Mouse (Mus musculus) brain, embryonic 14.5 days (tissue): ENCODE measurements around the gene Ccdc9b. TPM values are rescaled to one million over a fixed set of nuclear protein-coding genes. Genes with fewer than 3 reads are reported as not detected.

Experiments used
- DNase-seq: peaks from one replicate; pipeline ENCODE4 v3.0.0-alpha.2; 2011; ENCODE audit warnings: low read depth
- CTCF ChIP-seq: fragments of 200-500 bp; IDR thresholded peaks from 2 replicates; pipeline ENCODE4 v1.5.1; 2012; ENCODE audit warnings: inconsistent platforms, mild to moderate bottlenecking, moderate library complexity, borderline replicate concordance; ENCODE audit not compliant: insufficient read depth, insufficient read length; ENCODE audit errors: extremely low read depth
- POLR2A ChIP-seq: fragments of 200-500 bp; IDR thresholded peaks from 2 replicates; pipeline ENCODE4 v1.6.1; 2012; ENCODE audit warnings: mild to moderate bottlenecking, inconsistent platforms, borderline replicate concordance; ENCODE audit not compliant: poor library complexity, insufficient read depth, insufficient read length, severe bottlenecking; ENCODE audit errors: extremely low read depth
- polyA plus RNA-seq: library from polyadenylated mRNA; depleted of rRNA; stranded (reverse); fragments of >200 nt; gene quantifications from 2 replicates; pipeline ENCODE4 v1.2.3, GENCODE M21; 2012

The Ccdc9b gene
- polyA plus RNA-seq, 1 experiment, result 2.3 TPM

DNA sequence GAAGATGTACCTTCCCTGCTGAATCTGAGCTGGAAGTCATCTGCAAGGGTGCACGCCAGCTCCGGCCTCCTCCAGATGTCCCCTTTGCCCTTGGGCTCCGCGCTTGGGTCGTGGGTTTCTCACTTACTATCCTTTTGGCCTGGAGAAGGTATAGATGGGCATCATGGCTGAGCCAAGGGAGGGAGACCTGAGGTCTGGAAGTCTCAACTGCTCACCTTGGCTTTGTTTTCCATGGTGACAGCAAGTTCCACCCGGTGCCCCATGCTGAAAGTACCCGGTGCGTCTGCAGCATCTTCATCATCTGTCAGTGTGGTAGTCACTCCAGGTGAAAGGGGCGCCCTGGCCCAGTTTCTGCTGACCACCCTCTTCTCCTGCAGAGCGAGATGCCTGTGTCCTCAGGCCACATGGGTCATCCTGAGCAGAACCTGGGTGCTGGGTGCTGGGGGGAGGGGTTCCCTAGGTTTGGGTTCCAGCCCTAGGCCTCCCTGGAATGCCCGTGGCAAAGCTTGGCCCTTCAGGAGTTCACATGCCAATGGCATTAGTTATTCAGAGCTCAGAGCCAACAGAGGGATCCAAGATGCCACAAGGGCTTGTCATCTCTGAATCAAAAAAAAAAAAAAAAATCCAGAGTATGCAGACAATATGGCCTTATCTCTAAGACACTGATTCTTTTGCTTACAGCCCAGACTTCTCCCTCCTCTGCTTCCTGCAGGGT is 2.0 kb downstream of the Ccdc9b start:
- no peak for TF ChIP-seq POLR2A
- no peak for TF ChIP-seq CTCF
- DNase-seq, result no peak

DNA sequence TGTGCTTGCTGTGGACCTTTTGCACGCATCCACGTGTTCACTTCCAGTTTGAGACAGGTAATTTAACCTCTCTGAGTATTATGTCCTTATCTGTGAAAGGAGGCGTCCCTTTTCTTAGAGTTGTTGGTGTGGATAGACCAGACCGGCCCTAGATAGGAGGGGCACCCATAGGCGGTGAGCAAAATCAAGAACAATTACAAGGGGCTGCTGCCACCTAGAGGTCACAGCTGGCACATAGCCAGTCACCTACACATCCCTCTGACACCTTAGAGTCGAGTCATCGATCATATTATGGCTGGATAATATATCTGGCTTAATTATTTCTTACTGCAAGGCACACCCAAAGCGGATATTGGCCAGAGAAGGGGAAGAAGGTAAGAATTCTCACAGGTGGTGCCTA is 2.6 kb downstream of the Ccdc9b start:
- peak; percentile 85 for DNase-seq
- no peak for TF ChIP-seq POLR2A
- peak; percentile 80 for TF ChIP-seq CTCF

- TF ChIP-seq CTCF, result no peak
- no peak for TF ChIP-seq POLR2A
- no peak for DNase-seq
Measured at GRCm38 (mm10) chr2:118756103-118756502, 6.4 kb downstream of the Ccdc9b start.

DNA sequence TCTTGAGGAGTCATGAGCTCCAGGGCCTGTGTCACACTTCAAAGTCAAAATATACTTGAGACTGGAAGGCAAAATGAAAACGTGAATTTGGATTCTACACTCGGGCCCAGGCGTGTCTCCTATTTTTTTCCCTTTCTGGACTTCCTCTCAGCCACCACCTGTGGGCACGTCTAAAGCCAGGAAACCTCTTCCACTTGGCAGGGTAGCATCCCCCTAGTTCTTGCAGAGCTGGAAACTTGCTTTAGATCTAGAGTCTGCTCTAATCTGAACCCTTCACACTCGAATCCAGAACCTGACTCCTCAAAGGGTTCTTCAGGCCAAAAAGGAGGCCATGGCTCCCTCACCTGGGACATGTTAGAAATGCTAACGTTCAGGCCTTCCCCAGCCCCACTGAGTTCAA is 7.1 kb downstream of the Ccdc9b start:
- DNase-seq, result no peak

GRCm38 (mm10) chr2:118754143-118754542 is 8.3 kb downstream of the Ccdc9b start:
- TF ChIP-seq CTCF (no peak), POLR2A (no peak)
- no peak for DNase-seq

More for the DNA sequence above, 7.1 kb downstream of the Ccdc9b start:
- TF ChIP-seq POLR2A (no peak), CTCF (no peak)

- DNase-seq, result no peak
- TF ChIP-seq POLR2A, result no peak
- TF ChIP-seq CTCF, result no peak
Measured at GRCm38 (mm10) chr2:118752792-118753108, 9.7 kb downstream of the Ccdc9b start.

- TF ChIP-seq CTCF, result no peak
- no peak for TF ChIP-seq POLR2A
- peak; percentile 40 for DNase-seq
Measured at GRCm38 (mm10) chr2:118751896-118752791, 10.3 kb downstream of the Ccdc9b start.

DNA sequence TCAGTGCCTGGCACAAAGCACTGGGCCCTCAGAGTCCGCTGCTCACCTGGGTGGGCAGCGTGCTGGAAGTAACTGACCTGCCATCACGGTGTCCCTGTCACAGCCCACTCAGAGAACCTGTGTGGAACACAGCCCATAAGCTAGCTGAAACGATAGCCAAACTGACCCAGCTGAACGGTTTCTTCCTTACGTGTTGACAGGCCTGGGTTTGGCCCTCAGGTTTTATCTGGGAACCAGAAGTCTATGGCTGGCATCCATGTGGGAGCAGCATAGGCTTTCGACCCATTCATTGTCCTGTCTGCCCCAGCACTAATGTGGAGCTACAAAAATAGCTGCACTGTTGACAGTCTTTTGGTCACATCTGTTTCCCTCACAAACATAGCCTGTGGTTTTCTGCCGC is 12.0 kb downstream of the Ccdc9b start:
- no peak for DNase-seq
- no peak for TF ChIP-seq POLR2A
- TF ChIP-seq CTCF, result no peak

- TF ChIP-seq POLR2A (no peak), CTCF (no peak)
- DNase-seq, result peak; percentile 57
Measured at GRCm38 (mm10) chr2:118749341-118749884, 13.0 kb downstream of the Ccdc9b start.

DNA sequence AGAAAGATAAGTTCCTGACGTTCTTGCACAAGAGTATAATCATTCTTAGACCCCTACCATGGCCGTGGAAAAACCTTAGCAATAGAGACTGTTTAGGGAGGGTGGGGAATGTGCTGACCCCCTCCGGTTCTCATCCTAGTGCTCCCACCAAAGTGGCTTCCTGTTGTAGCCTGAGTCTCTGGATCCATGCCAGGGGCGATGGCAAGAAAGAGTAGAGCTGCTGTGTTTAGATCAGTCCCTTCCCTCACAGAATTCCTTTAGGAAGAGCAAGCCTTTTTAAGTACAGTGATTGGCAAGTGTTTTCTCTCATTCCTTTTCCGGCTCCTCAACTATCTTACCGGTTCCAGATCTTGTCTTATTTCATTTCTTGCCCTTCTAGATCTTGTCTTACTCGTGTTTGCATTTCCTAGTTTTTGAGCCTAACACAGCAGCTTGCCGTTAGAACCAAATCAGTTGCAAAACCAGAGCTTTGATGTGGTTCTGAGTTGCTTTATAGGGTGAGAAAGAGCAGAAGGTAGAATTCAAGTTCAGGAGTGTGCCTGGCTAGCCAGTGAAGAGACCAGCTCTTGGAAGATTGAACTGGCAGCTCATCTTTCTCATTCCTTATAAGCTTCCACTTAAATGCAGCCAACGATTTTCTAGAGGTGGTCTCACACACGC is 15.0 kb downstream of the Ccdc9b start:
- no peak for TF ChIP-seq POLR2A
- no peak for TF ChIP-seq CTCF
- peak; percentile 75 for DNase-seq
